Mouse (Mus musculus): ENCODE results near the gene Fgf10.

- TF ChIP-seq POLR2A (IDR thresholded peaks at IDR 0.05; ENCODE audit: low read depth, low read length) (no peak), CTCF (IDR thresholded peaks at IDR 0.05; ENCODE audit: extremely low read depth, insufficient read length, insufficient replicate concordance, low read depth, low read length) (no peak)
Measured at GRCm38 (mm10) chr13:118642585-118642984, 27.0 kb upstream of the Fgf10 start.

Measured in small intestine, adult 2 months (tissue).